Mouse (Mus musculus) monocyte, adult 2 months (primary cell): Measurements from ENCODE around the gene Olfr771.
"Not testable (repeated sequence)": the region's sequence is repeated elsewhere in the genome, so short reads cannot be mapped to it uniquely, and the experiment has no call there.

Experiments used
- DNase-seq, 2 experiments: peaks; one replicate each; pipeline ENCODE4 v3.0.0; 2022; ENCODE audit warnings: low spot score in 2 of 2, low read depth in 1 of 2

Olfr771 gene

GRCm38 (mm10) chr10:129164651-129165050, at the start of gene Olfr771:
Olfr771 (minus strand) TSS chr10:129164751.
- no peak for DNase-seq

DNA sequence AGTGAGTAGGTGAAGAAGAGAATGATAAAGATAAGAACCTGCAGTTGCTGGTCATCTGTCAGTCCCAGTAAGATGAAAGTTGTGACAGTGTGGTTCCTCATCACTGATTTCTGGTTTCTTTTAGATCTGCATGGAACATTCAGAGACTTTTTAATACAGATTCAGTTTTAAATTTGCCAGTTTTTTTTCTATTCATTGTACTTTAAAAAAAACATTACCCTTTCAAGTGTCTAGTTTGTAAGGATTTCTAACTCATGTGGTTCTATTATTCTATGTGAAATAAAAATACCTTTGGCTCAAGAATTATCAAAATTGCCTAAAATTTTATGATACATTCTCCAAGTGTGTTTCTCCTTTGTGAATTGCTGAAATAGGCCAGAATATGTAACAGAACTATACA, 22.8 kb upstream of the Olfr771 start, which contains the start of gene Olfr773:
TSS of gene Olfr773 (minus strand) at position 101 of the 400 bp plus-strand sequence.
- DNase-seq, result not testable (repeated sequence)

DNA sequence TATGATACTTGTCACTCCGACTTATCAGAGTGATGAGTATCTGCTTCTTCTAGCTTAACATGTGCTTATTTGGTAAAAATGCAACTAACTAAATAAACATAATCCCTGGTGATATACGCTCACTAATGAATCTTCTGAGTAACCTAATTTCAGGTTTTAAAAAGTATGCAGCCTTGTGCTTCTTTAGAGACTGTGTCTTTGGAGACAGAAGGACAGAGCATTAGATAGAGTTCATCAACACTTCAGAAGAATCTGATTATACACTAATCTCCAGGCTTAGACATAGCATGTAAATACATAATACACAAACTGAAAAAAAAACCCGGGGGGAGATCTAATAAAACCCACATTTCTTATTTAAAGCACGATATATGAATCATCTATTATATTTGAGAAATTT, 13.3 kb upstream of the Olfr771 start, which contains the start of gene Olfr772:
TSS of gene Olfr772 (minus strand) at position 101 of the 400 bp plus-strand sequence.
- DNase-seq, result not testable (repeated sequence)

GRCm38 (mm10) chr10:129138898-129139297, 25.7 kb downstream of the Olfr771 start, which contains the start of gene Olfr770:
Olfr770 (minus strand) TSS chr10:129138998.
- no peak for DNase-seq

DNA sequence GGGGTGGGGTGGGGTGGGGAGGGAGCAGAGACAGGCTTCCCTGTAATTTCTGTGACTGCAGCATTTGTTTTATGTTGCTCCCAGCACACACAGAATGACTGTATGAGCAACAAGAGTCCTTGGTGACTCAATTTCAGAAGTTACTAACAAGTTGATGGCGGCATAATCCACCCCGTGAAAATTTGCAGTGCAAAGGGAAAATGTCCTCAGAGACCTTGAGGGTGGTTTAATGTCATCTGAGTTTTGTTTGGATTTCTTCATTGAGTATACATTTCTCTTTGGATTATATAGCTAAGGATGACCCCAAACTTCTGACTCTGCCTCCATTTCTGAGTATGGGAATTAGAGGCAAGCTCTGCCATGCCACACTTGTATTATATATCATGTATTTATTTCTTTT, 46.8 kb downstream of the Olfr771 start, which contains the start of gene Olfr769:
TSS of gene Olfr769 (minus strand) at position 101 of the 400 bp plus-strand sequence.
- DNase-seq, result no peak

GRCm38 (mm10) chr10:129115146-129115545, 49.4 kb downstream of the Olfr771 start:
- DNase-seq, result no peak
